Mouse (Mus musculus): ENCODE measurements around the gene Insc. TPM values are rescaled to one million over a fixed set of nuclear protein-coding genes. Genes with fewer than 3 reads are reported as not detected.

Gene Insc
- polyA plus RNA-seq, 1 experiment from 2014 or later, result 5.7 TPM

DNA sequence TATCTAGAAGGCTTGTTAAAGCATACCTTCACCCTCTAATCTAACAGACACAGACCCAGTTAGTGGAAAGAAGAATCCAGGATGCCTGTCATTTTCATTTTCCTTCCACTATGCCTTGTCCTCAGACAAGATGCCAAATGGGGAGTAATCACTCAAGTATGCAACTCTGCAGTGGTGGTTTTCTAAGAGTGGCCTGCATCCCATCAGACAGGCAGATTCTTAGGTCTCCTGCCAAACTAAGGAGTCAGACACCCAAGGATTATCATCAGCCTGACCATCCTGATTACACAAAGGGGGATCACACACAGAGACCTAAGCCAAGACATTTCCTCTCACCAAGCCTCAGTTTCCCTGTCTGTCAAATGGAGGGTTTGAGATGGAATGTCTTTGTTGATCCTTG, 5.3 kb upstream of the Insc start:
- Histone ChIP-seq H3K4me3 (no peak overlapping the region), H3K4me2 (replicated peaks) (no peak overlapping the region), H3K9me3 (no peaks in the 10 kb centered on the region), H3K27me3 (no peaks in the 10 kb centered on the region), H3K36me3 (no peaks in the 10 kb centered on the region), H3K9ac (no peak overlapping the region), H3K4me1 (no peaks in the 10 kb centered on the region), H3K27ac (no peak overlapping the region)
- ATAC-seq (ENCODE audit: insufficient number of reproducible peaks, insufficient read depth, low FRiP score, low TSS enrichment), result no peak

DNA sequence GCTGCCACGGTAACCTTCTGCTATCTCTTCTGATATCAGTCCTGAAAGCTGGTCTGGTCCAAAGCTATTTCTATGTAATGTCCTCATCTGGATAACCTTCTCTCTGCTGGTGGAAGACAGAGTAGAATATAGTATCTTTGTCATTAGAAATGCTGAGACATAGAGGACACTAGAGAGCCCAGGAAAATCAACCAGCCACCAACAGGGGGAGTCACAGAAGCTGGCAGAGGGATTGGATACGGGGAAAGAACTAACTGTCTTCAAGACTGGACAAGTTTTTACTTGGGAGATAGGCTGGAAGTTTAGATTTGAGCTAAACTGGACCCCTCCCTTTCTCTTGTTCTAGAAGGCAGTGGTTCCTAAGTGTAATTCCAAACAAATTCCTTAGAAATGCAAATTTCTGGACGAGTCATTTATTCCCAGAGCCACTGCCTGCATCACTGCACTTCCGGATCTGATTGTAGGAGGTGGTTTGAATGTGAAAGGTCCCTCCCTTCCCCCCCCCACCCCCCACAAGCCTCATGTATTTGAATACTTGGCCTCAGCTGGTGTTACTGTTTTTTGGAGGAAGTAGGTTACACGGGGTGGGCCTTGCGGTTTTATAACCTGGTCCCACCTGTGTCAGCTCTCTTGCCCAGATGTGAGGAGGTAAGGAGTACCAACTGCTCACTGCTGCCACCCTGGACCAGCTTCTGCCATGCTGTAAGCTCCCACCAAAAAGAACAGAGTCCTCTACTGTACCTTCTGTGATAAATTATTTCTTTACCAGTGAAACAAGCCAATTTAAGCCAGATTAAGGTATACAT, 2.9 kb upstream of the Insc start:
- Histone ChIP-seq H3K9me3 (no peaks in the 10 kb centered on the region), H3K4me1 (peaks cover 10% of the 10 kb centered on the region; the same call in 1 of the 2 replicates), H3K4me2 (replicated peaks) (no peak overlapping the region), H3K36me3 (no peaks in the 10 kb centered on the region), H3K27me3 (no peaks in the 10 kb centered on the region), H3K9ac (no peak overlapping the region), H3K4me3 (no peak overlapping the region), H3K27ac (no peak overlapping the region)
- ATAC-seq (ENCODE audit: insufficient number of reproducible peaks, insufficient read depth, low FRiP score, low TSS enrichment), result no peak
- 56% methylated on average over 6 of the region's 6 CpGs for WGBS

- H3K4me1 ChIP-seq, result peaks cover 15% of the 10 kb centered on the region; the same call in 1 of the 2 replicates
- no peak overlapping the region for H3K4me3 ChIP-seq
- H3K27ac ChIP-seq, result no peak overlapping the region
- H3K9ac ChIP-seq, result no peak overlapping the region
- ATAC-seq (ENCODE audit: insufficient number of reproducible peaks, insufficient read depth, low FRiP score, low TSS enrichment), result no peak
- WGBS, result 45% methylated on average over 3 of the region's 3 CpGs
- H3K27me3 ChIP-seq, result peaks cover 4% of the 10 kb centered on the region; the same call in 1 of the 2 replicates
- no peaks in the 10 kb centered on the region for H3K9me3 ChIP-seq
- H3K36me3 ChIP-seq, result no peaks in the 10 kb centered on the region
- H3K4me2 ChIP-seq (replicated peaks), result peak overlapping the region; percentile 91; the same call in 1 of the 2 replicates
These were observed 1.2 kb downstream of the Insc start for GRCm38 (mm10) chr7:114744639-114745245.

DNA sequence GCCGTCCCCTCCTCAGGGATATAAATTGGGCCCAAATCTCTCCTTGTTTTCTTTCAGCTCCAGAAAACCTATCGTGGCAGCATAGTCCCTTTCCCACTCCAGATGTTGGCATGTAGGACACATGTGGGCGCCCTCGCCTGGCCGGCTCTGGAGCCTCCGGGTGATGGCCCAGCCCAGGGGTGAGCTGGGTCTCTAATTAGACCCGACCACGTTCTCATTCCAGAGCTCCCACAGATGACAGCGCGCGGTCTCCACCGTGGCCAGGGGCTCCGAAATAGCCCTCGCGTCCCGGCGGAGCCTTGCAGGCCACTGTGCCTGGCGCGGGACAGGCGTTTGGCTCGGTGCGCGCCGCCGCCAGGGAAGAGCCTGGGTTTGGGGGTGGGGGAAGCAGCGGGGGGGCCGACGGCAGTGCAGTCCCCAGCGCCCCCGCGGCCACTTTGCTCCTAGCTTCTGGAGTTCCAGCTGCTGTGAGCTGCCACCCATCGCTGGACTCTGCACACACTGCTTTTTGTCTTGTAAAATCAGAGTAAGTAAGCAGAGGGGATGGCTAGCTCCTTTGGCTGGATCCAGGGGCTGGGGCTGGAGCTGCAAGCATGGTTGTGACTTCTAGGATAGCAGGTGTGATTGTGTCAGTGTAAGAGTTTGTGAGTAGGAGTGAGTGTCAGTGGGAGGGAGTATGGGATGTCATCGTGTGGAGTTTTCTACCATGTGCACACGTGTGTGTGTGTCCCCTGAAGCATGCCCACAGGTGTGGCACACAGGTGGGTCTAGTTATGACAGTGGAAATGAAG, 2.2 kb downstream of the Insc start:
- no peak overlapping the region for H3K27ac ChIP-seq
- peaks cover 4% of the 10 kb centered on the region; the same call in 1 of the 2 replicates for H3K27me3 ChIP-seq
- H3K4me3 ChIP-seq, result peak overlapping the region; percentile 40
- H3K9ac ChIP-seq, result peak overlapping the region; percentile 46
- H3K36me3 ChIP-seq, result no peaks in the 10 kb centered on the region
- no peaks in the 10 kb centered on the region for H3K9me3 ChIP-seq
- WGBS, result 5% methylated on average over 34 of the region's 34 CpGs
- 0 out of 2 replicates have a peak, but pooled peaks have one; percentile 36 for ATAC-seq (ENCODE audit: insufficient number of reproducible peaks, insufficient read depth, low FRiP score, low TSS enrichment)
- peaks cover 15% of the 10 kb centered on the region; the same call in 1 of the 2 replicates for H3K4me1 ChIP-seq
- H3K4me2 ChIP-seq (replicated peaks), result peak overlapping the region; percentile 91

- Histone ChIP-seq H3K36me3 (no peaks in the 10 kb centered on the region), H3K27me3 (peaks cover 4% of the 10 kb centered on the region; the same call in 1 of the 2 replicates), H3K27ac (no peak overlapping the region), H3K9ac (no peak overlapping the region), H3K9me3 (no peaks in the 10 kb centered on the region), H3K4me2 (replicated peaks) (no peak overlapping the region), H3K4me1 (peaks cover 15% of the 10 kb centered on the region; the same call in 1 of the 2 replicates), H3K4me3 (no peak overlapping the region)
- no peak for ATAC-seq (ENCODE audit: insufficient number of reproducible peaks, insufficient read depth, low FRiP score, low TSS enrichment)
- WGBS, result 35% methylated on average over 3 of the region's 3 CpGs
These were observed 4.1 kb downstream of the Insc start for GRCm38 (mm10) chr7:114747596-114747995.

- H3K27ac ChIP-seq, result no peak overlapping the region
These were observed 4.7 kb downstream of the Insc start for GRCm38 (mm10) chr7:114748239-114748638.

GRCm38 (mm10) chr7:114753471-114753870, 10.0 kb downstream of the Insc start:
- no peak for ATAC-seq (ENCODE audit: insufficient number of reproducible peaks, insufficient read depth, low FRiP score, low TSS enrichment)
- Histone ChIP-seq H3K4me2 (replicated peaks) (no peak overlapping the region), H3K9ac (no peak overlapping the region), H3K27ac (no peak overlapping the region), H3K27me3 (no peaks in the 10 kb centered on the region), H3K36me3 (no peaks in the 10 kb centered on the region), H3K4me1 (no peaks in the 10 kb centered on the region), H3K9me3 (no peaks in the 10 kb centered on the region), H3K4me3 (no peak overlapping the region)
- WGBS, result 79% methylated on average over 2 of the region's 2 CpGs

More at GRCm38 (mm10) chr7:114748239-114748638, 4.7 kb downstream of the Insc start:
- peaks cover 15% of the 10 kb centered on the region; the same call in 1 of the 2 replicates for H3K4me1 ChIP-seq
- H3K27me3 ChIP-seq, result peaks cover 4% of the 10 kb centered on the region; the same call in 1 of the 2 replicates
- H3K4me2 ChIP-seq (replicated peaks), result no peak overlapping the region
- ATAC-seq (ENCODE audit: insufficient number of reproducible peaks, insufficient read depth, low FRiP score, low TSS enrichment), result no peak
- H3K4me3 ChIP-seq, result no peak overlapping the region
- WGBS, result 56% methylated on average over 4 of the region's 4 CpGs
- H3K9me3 ChIP-seq, result no peaks in the 10 kb centered on the region
- H3K36me3 ChIP-seq, result no peaks in the 10 kb centered on the region
- H3K9ac ChIP-seq, result no peak overlapping the region

GRCm38 (mm10) chr7:114754196-114754595, 10.7 kb downstream of the Insc start:
- 53% methylated on average over 1 of the region's 1 CpGs for WGBS

DNA sequence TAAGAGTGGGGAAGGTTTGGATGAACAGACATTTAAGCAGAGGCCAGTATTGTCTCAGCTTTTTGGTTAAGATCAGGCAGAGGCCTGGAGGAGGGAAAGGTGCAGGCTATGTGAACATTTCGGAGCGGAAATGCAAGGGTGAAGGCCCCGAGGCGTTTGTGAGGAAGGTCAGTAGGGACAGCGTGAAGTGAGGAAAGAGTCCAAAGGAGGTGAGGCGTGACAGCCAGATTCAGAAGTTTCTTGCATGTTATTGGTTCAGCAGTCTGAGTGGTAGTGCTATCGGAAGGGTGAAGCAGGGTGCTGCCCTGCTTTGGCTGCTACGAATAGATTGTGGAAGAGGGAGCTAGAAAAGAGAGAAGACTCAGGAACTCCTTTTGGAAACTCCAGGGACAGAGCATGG, 11.1 kb downstream of the Insc start:
- WGBS, result 72% methylated on average over 8 of the region's 8 CpGs
- ATAC-seq (ENCODE audit: insufficient number of reproducible peaks, insufficient read depth, low FRiP score, low TSS enrichment), result no peak
- Histone ChIP-seq H3K36me3 (no peaks in the 10 kb centered on the region), H3K27me3 (no peaks in the 10 kb centered on the region), H3K4me1 (no peaks in the 10 kb centered on the region), H3K9me3 (no peaks in the 10 kb centered on the region), H3K4me2 (replicated peaks) (no peak overlapping the region), H3K27ac (no peak overlapping the region), H3K9ac (no peak overlapping the region), H3K4me3 (no peak overlapping the region)

More at GRCm38 (mm10) chr7:114754196-114754595, 10.7 kb downstream of the Insc start:
- no peak for ATAC-seq (ENCODE audit: insufficient number of reproducible peaks, insufficient read depth, low FRiP score, low TSS enrichment)
- no peak overlapping the region for H3K4me2 ChIP-seq (replicated peaks)
- no peaks in the 10 kb centered on the region for H3K9me3 ChIP-seq
- no peak overlapping the region for H3K4me3 ChIP-seq
- H3K36me3 ChIP-seq, result no peaks in the 10 kb centered on the region
- H3K4me1 ChIP-seq, result no peaks in the 10 kb centered on the region
- H3K27ac ChIP-seq, result no peak overlapping the region
- no peak overlapping the region for H3K9ac ChIP-seq
- H3K27me3 ChIP-seq, result no peaks in the 10 kb centered on the region

GRCm38 (mm10) chr7:114762660-114763059, 19.2 kb downstream of the Insc start:
- Histone ChIP-seq H3K36me3 (no peaks in the 10 kb centered on the region), H3K4me3 (no peak overlapping the region), H3K9ac (no peak overlapping the region), H3K4me2 (replicated peaks) (no peak overlapping the region), H3K27me3 (no peaks in the 10 kb centered on the region), H3K4me1 (no peaks in the 10 kb centered on the region), H3K9me3 (no peaks in the 10 kb centered on the region), H3K27ac (no peak overlapping the region)
- WGBS, result 86% methylated on average over 2 of the region's 2 CpGs
- ATAC-seq (ENCODE audit: insufficient number of reproducible peaks, insufficient read depth, low FRiP score, low TSS enrichment), result no peak

DNA sequence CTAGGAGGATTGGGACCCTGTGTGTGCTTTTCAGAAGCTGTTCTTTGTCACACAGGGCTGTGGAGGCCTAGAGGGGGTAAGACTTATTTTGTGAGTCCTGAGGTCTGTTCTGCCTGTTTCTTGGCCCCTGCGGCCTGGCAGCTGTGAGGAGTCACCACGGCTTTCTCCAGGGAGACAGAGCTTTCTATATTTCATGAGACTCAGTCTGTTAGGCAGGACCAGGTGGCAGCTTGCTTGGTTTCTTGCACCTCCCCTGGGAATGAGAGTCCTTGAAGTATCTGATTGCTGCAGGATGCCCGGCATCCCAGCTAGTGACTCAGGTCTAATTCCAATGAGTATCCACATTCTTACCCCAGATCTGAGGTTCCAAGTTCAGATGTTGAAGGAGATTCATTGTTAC, 21.8 kb downstream of the Insc start:
- no peak overlapping the region for H3K4me2 ChIP-seq (replicated peaks)
- no peaks in the 10 kb centered on the region for H3K27me3 ChIP-seq
- H3K4me1 ChIP-seq, result no peaks in the 10 kb centered on the region
- no peak overlapping the region for H3K27ac ChIP-seq
- H3K9ac ChIP-seq, result no peak overlapping the region
- ATAC-seq (ENCODE audit: insufficient number of reproducible peaks, insufficient read depth, low FRiP score, low TSS enrichment), result no peak
- no peak overlapping the region for H3K4me3 ChIP-seq
- WGBS, result 69% methylated on average over 3 of the region's 3 CpGs
- H3K9me3 ChIP-seq, result no peaks in the 10 kb centered on the region
- H3K36me3 ChIP-seq, result no peaks in the 10 kb centered on the region
